Mouse (Mus musculus) thymus, postnatal 0 days (tissue): ENCODE results near the gene Cops4. TPM values are rescaled to one million over a fixed set of nuclear protein-coding genes. Genes with fewer than 3 reads are reported as not detected.

ENCODE experiments used
- DNase-seq: peaks from one replicate; pipeline ENCODE4 v3.0.0-alpha.2; 2015; ENCODE audit warnings: low spot score
- polyA plus RNA-seq: library from polyadenylated mRNA; unstranded; fragments of >200 nt; fragmentation: Nextera tagmentation; extraction: Ambion mirVana; gene quantifications from 2 replicates; pipeline ENCODE4 v1.2.1, GENCODE M21; 2015

Gene Cops4
- 132 and 133 TPM in 2 replicates for polyA plus RNA-seq

DNA sequence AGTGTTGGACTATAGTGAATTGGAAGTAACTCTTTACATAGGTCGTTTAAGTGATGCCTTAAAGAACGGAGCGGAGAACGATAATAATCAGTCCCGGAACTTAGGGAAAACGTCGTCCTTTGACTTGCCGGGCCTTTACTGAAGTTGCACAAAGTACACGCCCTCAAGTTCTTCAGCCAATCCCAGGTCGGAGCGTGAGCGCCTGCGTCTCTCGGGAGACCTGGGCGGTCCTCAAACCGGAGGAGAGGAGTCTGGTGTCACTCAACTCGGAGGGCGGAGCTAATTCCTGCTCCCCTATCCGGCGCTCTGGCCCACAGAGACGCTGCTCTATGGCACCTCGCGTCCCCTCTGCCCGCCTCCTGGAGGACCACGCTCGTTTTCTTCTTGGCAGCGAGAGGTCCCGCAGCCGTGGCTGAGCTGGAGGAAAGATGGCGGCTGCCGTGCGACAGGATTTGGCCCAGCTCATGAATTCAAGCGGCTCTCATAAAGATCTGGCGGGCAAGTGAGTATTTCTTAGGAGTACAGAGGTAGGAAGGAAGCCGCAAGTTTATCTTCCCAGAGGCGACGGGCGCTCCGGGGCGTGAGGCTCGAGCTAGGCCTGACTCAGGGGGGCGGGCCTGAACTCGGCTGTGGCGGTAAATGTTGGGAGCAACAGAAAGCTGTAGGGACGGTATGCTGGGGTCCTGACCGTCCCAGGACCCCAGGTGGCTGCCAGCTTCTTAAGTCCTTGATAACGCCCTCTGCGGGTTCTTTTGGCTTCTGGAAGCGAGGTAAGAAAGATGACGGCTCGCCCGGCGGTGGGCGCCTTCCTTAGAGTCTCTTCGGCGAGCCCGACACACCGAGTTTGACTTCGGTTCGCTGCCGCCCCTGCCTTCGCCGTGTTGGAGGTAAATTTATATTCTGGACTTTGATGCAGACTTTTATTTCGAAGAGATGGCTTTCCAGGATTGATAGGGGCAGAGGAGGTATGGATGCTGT, at the start of gene Cops4:
TSS of gene Cops4 (plus strand) at position 261 of the 978 bp plus-strand sequence.
- DNase-seq = peak; percentile 99

GRCm38 (mm10) chr5:100476328-100476727, 41.8 kb upstream of the Cops4 start:
- peak; percentile 27 for DNase-seq

DNA sequence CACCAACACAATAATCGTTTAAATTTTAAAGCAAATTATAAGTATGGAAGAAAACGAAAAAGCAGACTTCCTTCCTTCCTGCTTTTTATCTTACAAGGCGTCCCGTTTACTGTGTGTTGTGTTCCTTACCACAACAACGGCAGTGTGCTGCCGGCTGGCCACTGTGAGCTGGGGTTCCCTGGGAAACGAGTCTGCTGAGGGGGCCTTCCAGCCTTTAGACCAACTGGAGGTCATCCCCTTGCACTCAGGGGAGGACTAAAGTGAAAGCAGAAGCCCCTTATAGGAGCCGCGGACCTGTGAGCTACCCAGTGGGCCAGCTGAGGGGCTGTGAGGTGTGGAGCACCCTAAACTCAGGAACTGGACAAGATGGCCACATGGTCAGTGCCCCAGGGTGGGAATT, 40.5 kb upstream of the Cops4 start:
- no peak for DNase-seq

DNA sequence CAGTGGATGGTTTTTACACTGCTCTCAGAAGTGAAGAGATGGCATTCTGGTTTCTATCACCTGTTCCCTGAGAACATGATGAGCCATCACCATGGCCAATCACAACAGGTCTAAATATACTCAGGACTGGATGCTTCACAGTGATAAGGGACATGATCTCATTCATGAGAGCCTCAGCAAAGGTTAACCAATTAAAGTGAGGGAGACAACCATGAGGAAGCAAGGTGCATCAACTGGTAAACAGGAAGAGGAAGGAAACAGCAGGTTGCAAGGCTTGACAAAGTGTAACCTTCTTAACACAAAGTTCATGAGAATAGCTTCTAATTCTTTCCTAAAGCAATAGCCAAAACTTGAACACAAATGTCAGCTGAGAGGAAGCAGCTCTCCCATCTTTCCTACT, 34.5 kb upstream of the Cops4 start:
- DNase-seq = no peak

- DNase-seq = no peak
These were observed 31.0 kb upstream of the Cops4 start for GRCm38 (mm10) chr5:100487120-100487519.

GRCm38 (mm10) chr5:100488231-100488630, 29.9 kb upstream of the Cops4 start:
- no peak for DNase-seq

- no peak for DNase-seq
These were observed 28.8 kb upstream of the Cops4 start for GRCm38 (mm10) chr5:100489340-100489739.

DNA sequence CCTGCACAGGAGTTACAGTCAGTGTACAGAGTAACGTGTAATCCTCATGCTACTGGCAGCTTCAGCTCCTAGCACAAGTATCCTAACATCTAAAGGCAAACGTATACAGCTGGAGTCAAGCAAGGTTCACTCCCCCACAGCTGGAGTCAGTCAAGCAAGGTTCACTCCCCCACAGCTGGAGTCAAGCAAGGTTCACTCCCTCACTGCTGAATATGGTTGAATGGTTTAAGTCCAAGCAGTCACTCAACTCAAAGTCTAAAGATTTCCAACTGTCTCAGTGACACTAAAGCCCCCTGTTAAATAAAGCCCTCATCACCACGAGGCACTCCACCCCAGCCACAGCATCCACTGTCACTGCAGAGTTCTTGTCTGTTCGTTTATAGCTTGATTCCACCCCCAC, 26.4 kb upstream of the Cops4 start:
- no peak for DNase-seq

DNA sequence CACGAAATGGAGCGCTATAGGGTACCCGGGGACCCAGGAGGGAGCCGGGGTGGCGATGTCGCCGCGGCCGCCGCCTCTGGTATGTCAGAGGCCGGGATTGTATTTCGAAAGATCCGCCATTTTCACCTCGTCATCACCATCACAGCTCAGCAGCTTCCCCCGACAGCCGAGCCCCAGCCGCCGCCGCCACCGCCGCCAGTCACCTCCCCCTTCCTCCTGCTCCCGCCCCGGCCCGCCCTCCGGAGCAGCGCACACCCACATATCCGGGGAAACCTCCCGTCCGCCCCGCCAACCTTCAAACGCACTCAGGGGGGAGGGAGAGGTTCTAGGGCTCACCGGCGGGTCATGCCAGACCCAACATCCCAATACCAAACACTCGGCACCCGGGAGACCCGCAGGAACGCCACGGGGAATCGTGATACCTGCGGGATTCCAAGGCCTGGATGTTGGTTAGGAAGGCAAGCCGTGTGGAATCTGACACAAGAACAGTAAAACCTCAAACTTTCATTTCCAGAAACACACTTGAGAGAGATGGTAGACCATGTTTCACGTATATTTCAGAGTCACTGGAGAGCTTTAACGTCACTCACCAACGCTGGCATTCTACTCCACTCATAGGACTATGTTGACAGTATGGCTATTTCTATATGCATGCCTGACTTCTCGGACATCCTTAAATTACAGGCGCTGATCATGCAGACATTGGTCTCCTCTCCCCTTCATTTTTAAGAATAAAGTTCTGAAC, 19.5 kb upstream of the Cops4 start:
- DNase-seq = peak; percentile 86

DNA sequence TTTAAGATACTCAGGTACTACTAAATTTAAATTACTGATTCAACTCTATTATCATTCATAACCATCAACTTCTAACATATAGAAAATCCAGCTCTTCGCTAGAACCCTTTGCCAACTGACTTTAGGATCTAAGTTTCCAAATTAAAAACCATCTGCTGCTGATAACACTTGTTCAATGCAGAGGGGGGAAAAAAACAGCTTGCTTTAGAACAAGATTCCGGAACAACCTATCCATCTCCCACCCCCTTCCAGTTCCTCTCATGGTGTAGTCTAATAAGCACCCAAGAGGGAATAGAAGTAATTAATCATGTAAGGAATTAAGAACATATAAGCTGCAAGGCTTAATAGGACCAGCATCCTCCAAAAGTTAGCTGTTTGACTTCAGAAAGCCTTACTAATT, 18.9 kb upstream of the Cops4 start:
- DNase-seq = no peak

DNA sequence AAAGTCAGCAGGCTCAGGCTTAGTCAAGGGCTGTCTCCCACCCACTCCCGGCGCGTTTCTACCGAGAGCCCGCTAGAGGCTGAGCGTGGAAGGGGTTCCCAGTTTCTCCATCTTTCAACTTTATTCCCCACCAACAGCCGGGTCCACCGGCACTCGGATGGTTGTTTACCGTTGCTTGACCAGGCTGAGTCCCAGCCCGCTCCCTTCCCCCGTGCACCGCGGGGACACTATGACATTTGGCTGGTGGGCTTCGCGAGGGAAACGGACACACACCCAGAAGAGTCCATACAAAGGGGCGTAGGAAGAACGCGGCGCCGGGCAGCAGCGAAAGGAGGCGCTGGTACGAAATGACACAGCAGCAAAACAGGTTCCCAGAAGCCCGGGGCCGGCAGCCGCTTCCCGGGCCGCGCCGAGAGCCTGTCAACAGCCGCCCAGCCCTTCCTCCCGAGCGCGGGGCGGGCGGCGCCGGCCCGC, 18.2 kb upstream of the Cops4 start:
- DNase-seq = peak; percentile 51

- peak; percentile 92 for DNase-seq
These were observed 17.6 kb upstream of the Cops4 start, which contains the start of gene Lin54 for GRCm38 (mm10) chr5:100500458-100500961. Gene Lin54, minus strand, starts transcription at chr5:100500639.

DNA sequence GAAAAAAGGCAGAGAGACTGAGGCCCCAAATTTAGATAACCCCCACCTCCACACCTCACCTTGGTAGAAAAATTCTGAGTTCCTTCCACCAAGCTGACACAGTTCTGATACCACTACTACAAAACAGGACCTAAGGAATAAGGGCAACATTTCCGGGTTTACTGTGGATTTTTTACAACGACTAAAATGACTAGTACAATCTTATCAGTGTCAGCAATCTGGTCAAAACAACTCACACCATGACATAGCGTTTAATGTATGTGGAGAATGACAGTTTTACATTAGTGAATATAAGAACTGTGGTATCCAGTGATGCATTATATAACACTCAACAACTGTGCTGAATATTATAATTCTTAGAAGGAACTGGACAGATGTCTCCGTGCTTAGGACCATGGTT, 16.8 kb upstream of the Cops4 start:
- no peak for DNase-seq

- DNase-seq = peak; percentile 11
These were observed 8.9 kb upstream of the Cops4 start for GRCm38 (mm10) chr5:100509247-100509646.

- DNase-seq = no peak
These were observed 5.5 kb upstream of the Cops4 start for GRCm38 (mm10) chr5:100512576-100512975.

DNA sequence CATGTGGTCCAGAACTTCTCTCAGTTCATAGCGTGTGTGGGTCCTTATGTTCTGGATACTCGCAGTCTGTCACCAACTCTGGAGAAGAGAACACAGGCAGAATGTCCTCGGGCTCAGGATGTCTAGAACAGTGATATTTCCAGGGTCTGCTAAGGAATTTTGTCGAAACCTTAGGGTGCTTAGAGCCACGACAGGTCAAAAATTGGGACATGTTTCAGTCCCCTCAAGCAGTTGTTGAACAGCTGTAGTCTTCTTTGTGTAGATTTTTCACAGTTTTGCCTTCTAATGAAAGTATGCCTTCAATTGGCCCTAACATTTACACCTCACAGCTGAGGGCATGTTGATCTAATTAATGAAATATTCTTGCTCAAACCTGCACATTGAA, 910 bp downstream of the Cops4 start:
- DNase-seq = no peak

GRCm38 (mm10) chr5:100520223-100520622, 2.1 kb downstream of the Cops4 start:
- no peak for DNase-seq

GRCm38 (mm10) chr5:100523331-100523730, 5.2 kb downstream of the Cops4 start:
- no peak for DNase-seq

- DNase-seq = no peak
These were observed 6.8 kb downstream of the Cops4 start for GRCm38 (mm10) chr5:100524921-100525320.

DNA sequence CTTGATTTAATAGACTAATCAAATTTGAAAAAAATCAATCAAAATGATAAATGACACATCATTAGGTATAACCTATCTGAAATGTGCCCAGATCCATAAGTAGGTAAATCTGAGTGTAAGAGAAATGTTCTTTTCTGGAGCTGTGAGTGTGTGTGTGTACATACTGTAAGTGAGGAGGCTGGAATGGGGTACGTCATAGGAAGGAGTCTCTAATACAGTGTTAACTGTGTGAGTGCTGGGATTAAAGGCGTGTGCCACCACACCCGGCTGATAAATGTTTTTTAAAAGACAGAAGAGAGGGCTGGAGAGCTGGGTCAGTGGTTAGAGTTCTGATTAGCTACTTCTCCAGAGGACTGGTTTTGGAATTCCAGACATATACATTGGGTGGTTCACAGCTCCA, 7.5 kb downstream of the Cops4 start:
- DNase-seq = no peak

GRCm38 (mm10) chr5:100526164-100526563, 8.1 kb downstream of the Cops4 start:
- peak; percentile 69 for DNase-seq

DNA sequence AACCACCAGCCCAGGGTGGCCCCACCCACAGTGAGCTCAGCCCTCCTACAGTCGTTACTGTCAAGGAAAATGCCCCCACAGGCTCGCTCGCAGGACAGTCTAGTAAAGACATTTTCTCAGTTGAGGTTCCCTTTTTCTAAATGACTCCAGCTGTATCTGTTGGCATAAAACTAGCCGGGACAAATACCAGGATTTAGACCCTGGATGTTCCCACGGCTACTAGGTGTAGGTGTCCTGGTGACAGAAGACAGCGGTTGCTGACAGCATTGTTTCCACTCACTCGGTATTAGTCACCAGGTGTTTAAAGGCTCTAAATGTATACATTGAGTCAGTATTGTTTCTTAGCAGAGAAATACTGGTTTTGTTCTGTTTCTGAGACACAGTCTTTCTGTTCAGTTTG, 17.7 kb downstream of the Cops4 start:
- no peak for DNase-seq
